Mouse (Mus musculus) Muller cell, postnatal 12 days (primary cell): ENCODE results near the gene Olfr780.
"Not testable (repeated sequence)": the region's sequence is repeated elsewhere in the genome, so short reads cannot be mapped to it uniquely, and the experiment has no call there.

Source experiments
- DNase-seq: peaks from one replicate; pipeline ENCODE4 v3.0.0-alpha.2; 2015; ENCODE audit errors: inconsistent ontology term

Olfr780 gene

DNA sequence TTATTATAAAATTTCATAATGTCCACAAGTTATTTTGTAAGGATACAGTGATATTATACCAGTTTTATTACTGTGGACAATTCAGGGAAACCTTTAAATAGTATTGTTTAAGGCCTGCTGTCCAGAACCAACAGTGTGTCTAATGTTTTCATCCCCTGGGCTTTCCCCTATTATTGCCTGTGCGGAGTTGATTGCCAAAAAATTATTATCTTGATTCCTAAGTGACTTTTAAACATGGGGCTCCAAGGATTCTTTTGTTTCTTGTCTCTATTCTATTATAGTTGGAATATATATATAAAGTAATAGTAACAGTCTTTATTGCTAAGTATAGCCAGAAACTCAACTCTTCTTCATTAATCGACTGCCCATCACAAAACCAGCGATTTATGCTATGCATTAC is at the start of gene Olfr780:
TSS of gene Olfr780 (plus strand) at position 301 of the 400 bp plus-strand sequence.
- DNase-seq = no peak

DNA sequence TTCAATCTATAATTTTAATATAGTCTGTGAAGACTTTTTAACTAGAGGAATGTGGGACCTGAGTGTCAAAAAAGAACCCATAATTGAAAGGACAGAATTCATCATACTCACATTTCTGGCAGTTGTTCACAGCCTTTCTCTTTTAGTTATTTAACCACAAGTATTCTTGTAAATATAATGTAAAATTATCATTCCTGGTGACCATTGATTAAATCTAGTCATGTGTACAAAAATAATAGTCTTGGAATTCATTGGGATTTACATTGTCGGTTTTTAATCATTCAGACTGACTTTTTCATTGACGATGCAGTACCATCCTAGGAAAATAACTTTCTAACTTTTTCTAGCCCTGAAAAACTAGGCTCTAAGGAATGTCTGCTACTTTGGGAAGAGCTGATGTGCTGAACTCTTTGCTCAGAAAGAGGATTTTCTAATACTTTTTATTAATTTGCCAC is 46.8 kb upstream of the Olfr780 start, which contains the start of gene Olfr777:
TSS of gene Olfr777 (minus strand) at position 405 of the 455 bp plus-strand sequence.
- peak; percentile 90 for DNase-seq

DNA sequence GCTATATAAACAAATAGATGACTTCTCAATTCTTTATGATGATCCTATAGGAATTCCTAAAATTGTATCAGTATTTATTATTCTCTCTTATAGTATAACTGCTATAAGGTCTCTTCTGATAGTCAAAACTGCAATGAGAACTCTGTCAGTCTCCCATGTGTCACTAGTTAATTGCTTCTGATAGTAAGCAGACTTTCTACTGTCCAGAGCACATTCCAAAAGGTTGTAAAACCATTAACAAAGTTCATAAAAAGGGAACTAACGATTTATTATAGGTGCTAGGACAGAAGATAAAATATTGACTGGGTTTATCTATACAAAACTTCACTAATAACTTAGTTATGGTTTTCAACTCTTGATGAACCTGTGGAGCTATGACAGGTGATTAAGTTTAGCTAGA is 4.9 kb upstream of the Olfr780 start:
- not testable (repeated sequence) for DNase-seq

DNA sequence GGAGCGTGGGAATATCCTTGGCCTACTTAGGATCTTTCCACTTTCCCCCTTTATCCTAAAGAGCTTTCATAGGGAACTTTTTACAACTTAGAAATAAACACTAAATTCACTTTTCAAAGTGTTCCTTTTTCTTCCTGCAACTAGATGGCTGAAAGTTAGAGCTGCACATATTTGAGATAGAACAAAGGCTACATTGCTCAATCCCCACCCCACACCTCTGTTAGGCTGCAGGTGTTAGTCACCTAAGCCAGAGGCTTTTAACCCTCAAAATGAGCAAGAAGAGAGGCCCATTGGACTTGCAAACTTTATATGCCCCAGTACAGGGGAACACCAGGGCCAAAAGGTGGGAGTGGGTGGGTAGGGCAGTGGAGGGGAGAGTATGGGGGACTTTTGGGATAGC is 4.4 kb upstream of the Olfr780 start:
- DNase-seq = not testable (repeated sequence)

DNA sequence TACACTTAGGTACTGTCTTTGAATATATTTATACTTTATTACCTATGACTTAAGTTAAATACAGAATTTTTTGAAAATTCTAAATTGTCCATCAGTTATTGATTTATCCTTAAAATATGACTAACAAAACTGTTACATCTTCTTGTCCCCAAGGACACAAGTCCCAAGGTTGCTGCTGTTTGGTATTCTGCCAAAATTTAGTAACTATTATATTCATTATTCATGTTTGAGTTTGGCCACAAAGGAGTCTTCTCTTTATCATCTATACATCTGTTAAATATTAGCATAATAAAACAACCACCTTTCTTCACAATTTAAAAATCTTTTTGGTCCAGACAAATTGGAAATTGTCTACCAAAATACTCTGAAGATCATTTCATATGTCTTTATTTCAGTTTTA is 10.6 kb downstream of the Olfr780 start, which contains the start of gene Olfr781:
TSS of gene Olfr781 (plus strand) at position 301 of the 400 bp plus-strand sequence.
- no peak for DNase-seq

DNA sequence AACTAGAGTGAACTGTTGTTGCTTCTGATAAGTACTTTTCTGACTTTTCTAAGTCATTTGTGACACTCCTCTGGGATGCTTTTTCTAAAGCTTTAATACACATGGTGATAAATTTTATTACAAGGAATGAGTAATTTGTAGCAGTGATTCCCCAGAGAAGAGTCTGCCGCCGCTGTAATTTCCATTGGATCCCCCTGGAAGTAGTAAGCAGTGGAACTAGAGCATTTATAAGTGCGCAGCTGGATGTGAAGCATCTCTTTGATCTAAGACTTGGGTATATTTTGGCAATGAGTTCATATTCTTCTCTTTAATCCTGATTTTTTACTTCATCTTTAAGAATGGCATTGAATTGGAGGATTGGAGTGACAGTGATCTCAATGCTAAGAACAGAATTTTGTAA is 30.6 kb downstream of the Olfr780 start, which contains the start of gene Olfr782:
TSS of gene Olfr782 (plus strand) at position 301 of the 400 bp plus-strand sequence.
- DNase-seq = no peak

DNA sequence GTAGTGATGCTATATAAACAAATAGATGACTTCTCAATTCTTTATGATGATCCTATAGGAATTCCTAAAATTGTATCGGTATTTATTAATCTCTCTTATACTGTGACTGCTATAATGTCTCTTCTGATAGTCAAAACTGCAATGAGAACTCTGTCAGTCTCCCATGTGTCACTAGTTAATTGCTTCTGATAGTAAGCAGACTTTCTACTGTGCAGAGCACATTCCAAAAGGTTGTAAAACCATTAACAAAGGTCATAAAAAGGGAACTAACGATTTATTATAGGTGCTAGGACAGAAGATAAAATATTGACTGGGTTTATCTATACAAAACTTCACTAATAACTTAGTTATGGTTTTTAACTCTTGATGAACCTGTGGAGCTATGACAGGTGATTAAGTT is 34.6 kb downstream of the Olfr780 start:
- DNase-seq = not testable (repeated sequence)

DNA sequence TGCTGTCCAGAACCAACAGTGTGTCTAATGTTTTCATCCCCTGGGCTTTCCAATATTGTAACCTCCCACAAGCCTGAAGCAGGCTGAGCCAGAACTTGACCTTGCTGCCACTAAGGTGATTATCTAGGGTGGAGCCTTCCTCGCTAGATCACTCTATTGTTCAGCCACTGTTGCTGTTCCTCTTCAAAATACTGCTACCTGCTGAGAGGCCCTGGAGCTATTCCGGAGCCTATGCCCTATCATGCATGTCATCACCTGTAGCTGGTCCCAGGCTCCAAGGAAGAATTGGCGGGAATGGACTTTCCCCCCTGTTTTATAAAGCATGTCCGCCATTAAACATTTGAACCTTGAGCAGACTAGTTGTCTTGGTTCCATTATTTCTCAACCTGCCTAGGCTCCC is 38.6 kb downstream of the Olfr780 start:
- DNase-seq = not testable (repeated sequence)

DNA sequence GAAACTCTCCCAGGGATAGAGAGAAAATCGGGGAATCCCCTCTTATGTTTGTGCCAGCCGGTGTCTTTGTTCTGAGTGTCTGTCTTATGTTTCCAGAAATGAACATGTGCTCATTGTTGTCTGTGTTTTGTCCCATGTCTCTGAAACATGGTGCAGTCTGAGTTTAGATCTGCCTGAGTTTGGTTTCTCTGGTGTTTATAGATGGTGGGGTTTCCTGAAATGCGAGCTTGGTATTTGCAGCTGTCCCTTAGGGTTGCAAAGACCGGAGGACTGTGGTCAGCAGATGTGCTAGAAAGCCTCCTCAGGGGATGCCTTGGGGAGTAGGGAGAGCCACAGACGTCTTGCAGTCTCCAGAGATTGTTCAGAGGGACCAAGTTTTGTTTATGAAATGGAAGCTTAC is 39.4 kb downstream of the Olfr780 start:
- no peak for DNase-seq
